Mouse (Mus musculus) embryonic facial prominence, embryonic 13.5 days (tissue): Measurements from ENCODE around the gene Vmn1r6. TPM values are rescaled to one million over a fixed set of nuclear protein-coding genes. Genes with fewer than 3 reads are reported as not detected.
"Not testable (repeated sequence)": the region's sequence is repeated elsewhere in the genome, so short reads cannot be mapped to it uniquely, and the experiment has no call there.

ENCODE experiments used
- ATAC-seq: fragments of 200-750 bp; cut with Nextera tagmentation; 2 replicates; pipeline ENCODE4 v1.8.0; 2017; ENCODE audit warnings: low read depth; ENCODE audit not compliant: insufficient number of reproducible peaks, insufficient read depth, low FRiP score, low TSS enrichment
- H3K27ac ChIP-seq: fragments of 300-500 bp; sonication (generic); 2 replicates; pipeline ENCODE4 v1.5.1; 2015; ENCODE audit warnings: moderate library complexity, mild to moderate bottlenecking, inconsistent platforms
- H3K27me3 ChIP-seq: fragments of 300-500 bp; sonication (generic); 2 replicates; pipeline ENCODE4 v1.6.1; 2015; ENCODE audit warnings: mild to moderate bottlenecking, inconsistent platforms
- H3K36me3 ChIP-seq: fragments of 300-500 bp; sonication (generic); 2 replicates; pipeline ENCODE4 v1.6.1; 2015; ENCODE audit warnings: mild to moderate bottlenecking, inconsistent platforms
- H3K4me1 ChIP-seq: fragments of 300-500 bp; sonication (generic); 2 replicates; pipeline ENCODE4 v1.6.1; 2015; ENCODE audit warnings: inconsistent platforms
- H3K4me2 ChIP-seq: fragments of 300-500 bp; sonication (generic); 2 replicates; pipeline ENCODE4 v1.6.1; 2015; ENCODE audit warnings: moderate library complexity, mild to moderate bottlenecking, inconsistent platforms
- H3K4me3 ChIP-seq: fragments of 300-500 bp; sonication (generic); 2 replicates; pipeline ENCODE4 v1.5.1; 2015; ENCODE audit warnings: mild to moderate bottlenecking, inconsistent platforms
- H3K9ac ChIP-seq: fragments of 300-500 bp; sonication (generic); 2 replicates; pipeline ENCODE4 v1.6.1; 2015; ENCODE audit warnings: mild to moderate bottlenecking, inconsistent platforms
- H3K9me3 ChIP-seq: fragments of 300-500 bp; sonication (generic); 2 replicates; pipeline ENCODE4 v1.6.1; 2016; ENCODE audit warnings: inconsistent platforms
- WGBS: fragments of 180-500 bp; shearing (Covaris S2); methylation state at CpG from one replicate; pipeline ENCODE4 v1.1.7; 2015; ENCODE audit warnings: mixed read lengths; 5-methylcytosine and 5-hydroxymethylcytosine counted together
- polyA plus RNA-seq: library from polyadenylated mRNA; unstranded; fragments of >200 nt; fragmentation: Nextera tagmentation; extraction: Ambion mirVana; gene quantifications from 2 replicates; pipeline ENCODE4 v1.2.1, GENCODE M21; 2015

Vmn1r6 gene
- not detected in 2 replicates for polyA plus RNA-seq

DNA sequence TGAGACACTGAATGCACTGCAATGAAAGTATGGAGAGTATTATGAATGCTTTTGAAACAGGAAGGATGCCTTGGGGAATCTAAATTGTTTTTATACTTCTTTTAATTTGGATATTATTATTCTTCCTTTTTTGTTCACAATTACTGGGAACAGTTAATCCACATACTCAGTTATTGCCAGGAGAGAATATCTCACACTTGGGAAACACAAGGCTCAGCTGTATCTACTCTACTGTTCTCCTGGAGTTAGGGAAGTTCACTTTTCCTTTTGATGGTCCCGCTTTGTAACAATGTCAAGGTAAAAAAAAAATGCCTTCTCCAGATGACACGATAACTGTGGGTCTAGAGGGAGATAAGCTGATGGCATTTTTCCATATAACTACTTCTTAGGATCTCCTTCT lies at the start of gene Vmn1r6:
Gene Vmn1r6 (plus strand): TSS at position 301 of the 400 bp plus-strand sequence.
- no peaks in the 10 kb centered on the region for H3K27me3 ChIP-seq
- H3K27ac ChIP-seq, result no peak within 1 kb of the TSS
- H3K4me3 ChIP-seq, result no peak within 1 kb of the TSS
- no peak within 1 kb of the TSS for H3K4me2 ChIP-seq
- 89% methylated on average over 2 of the region's 2 CpGs for WGBS
- no peaks in the 10 kb centered on the region for H3K4me1 ChIP-seq
- no peak for ATAC-seq
- H3K36me3 ChIP-seq, result no peaks in the 10 kb centered on the region
- no peaks in the 10 kb centered on the region for H3K9me3 ChIP-seq
- H3K9ac ChIP-seq, result no peak within 1 kb of the TSS

DNA sequence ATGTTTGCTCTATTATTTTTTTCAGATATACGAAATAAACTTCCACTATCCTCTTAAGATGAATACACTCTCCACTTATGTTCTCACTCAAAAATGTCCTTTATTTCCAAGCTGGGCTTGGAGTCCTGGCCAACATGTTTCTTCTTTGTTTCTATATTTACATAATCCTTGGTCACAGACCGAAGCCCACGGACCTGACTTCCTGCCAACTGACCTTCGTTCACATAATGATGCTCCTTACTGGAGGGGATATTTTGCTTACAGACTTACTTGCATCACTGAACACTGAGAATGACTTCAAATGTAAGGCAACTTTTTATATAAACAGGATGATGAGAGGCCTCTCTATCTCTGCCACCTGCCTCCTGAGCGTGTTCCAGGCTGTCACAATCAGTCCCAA lies 40.6 kb upstream of the Vmn1r6 start:
- Histone ChIP-seq H3K27ac (no peak overlapping the region), H3K36me3 (no peaks in the 10 kb centered on the region), H3K27me3 (no peaks in the 10 kb centered on the region), H3K4me1 (no peaks in the 10 kb centered on the region), H3K9me3 (no peaks in the 10 kb centered on the region), H3K4me3 (no peak overlapping the region), H3K9ac (no peak overlapping the region), H3K4me2 (no peak overlapping the region)
- no peak for ATAC-seq
- WGBS, result 80% methylated on average over 5 of the region's 5 CpGs

DNA sequence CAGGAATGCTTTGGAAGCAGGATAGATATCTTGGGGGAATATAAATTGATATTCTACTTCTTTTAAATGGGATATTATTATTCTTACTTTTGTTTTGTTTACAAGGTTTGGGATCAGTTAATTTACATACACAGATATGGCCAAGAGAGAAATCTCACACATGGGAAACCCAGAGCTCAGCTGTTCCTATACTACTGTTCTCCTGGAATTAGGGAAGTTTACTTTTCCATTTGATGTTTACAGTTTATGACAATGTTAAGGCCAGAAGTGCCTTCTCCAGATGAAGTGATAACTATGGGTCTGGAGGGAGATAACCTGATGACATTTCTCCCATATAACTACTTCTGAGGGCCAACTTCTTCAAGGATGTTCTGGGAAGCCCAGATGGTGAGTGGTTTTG lies 27.1 kb upstream of the Vmn1r6 start, which contains the start of gene Vmn1r5:
Gene Vmn1r5 (plus strand): TSS at position 301 of the 400 bp plus-strand sequence.
- Histone ChIP-seq H3K4me1 (no peaks in the 10 kb centered on the region), H3K4me3 (no peak within 1 kb of the TSS), H3K4me2 (no peak within 1 kb of the TSS), H3K27me3 (no peaks in the 10 kb centered on the region), H3K9ac (no peak within 1 kb of the TSS), H3K9me3 (no peaks in the 10 kb centered on the region), H3K36me3 (no peaks in the 10 kb centered on the region), H3K27ac (no peak within 1 kb of the TSS)
- ATAC-seq, result no peak

DNA sequence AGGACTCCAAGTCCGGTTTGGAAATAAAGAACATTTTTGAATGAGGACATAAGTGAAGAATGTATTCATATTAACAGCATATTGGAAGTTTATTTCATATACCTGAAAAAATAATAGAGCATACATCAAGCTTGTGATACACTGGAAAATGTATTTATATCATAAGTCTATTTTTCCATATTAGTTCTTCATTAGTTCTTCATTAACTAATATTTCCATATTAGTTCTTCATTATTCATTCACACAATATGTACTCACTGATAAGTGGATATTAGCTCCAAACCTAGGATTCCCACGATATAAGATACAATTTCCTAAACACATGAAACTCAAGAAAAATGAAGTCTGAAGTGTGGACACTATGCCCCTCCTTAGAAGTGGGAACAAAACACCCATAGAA lies 28.2 kb downstream of the Vmn1r6 start, which contains the start of gene Vmn1r7:
Gene Vmn1r7 (minus strand): TSS at position 101 of the 400 bp plus-strand sequence.
- H3K27ac ChIP-seq, H3K9ac ChIP-seq, H3K4me2 ChIP-seq, H3K4me3 ChIP-seq, ATAC-seq, H3K4me1 ChIP-seq, H3K36me3 ChIP-seq, H3K27me3 ChIP-seq, H3K9me3 ChIP-seq: not testable (repeated sequence)
- 89% methylated on average over 2 of the region's 2 CpGs for WGBS

DNA sequence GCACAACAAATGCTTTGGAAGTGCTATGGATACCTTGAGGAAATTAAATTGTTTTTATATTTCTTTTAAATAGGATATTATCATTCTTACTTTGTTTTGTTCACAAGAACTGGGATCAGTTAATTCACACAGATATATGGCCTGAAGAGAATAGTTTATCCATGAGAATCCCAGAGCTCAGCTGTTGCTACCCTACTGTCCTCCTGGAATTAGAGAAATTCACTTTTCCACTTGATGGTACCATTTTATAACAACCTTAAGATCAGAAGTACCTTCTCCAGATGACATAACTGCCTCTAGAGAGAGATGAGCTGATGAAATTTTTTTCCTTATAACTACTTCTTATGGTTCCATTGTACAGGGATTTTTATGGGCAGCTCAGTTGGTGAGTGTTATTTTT lies 34.9 kb downstream of the Vmn1r6 start, which contains the start of gene Vmn1r8:
Gene Vmn1r8 (plus strand): TSS at position 301 of the 400 bp plus-strand sequence.
- no peak for ATAC-seq
- Histone ChIP-seq H3K27me3 (no peaks in the 10 kb centered on the region), H3K27ac (no peak within 1 kb of the TSS), H3K4me1 (no peaks in the 10 kb centered on the region), H3K4me3 (no peak within 1 kb of the TSS), H3K36me3 (no peaks in the 10 kb centered on the region), H3K9me3 (no peaks in the 10 kb centered on the region), H3K4me2 (no peak within 1 kb of the TSS), H3K9ac (no peak within 1 kb of the TSS)

DNA sequence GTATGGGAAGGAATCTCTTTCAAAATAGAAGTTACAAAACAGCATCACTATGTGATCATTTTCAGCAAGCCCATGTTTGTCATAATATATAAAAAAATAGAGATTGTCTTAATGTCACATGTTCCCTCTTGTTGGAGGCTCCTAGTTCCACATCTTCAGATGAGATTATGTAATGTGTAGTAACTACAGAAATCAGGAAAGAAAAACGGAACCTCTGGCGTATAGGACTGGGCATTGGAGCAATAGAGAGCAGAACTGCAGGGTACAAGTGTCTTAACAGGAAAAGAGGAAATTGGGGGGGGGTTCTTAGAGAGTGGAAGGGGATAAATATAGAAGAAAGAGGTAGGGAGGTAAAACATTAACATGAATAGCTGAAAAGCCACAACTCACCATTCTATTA lies 37.6 kb downstream of the Vmn1r6 start:
- no peaks in the 10 kb centered on the region for H3K27me3 ChIP-seq
- H3K9ac ChIP-seq, result no peak overlapping the region
- H3K4me3 ChIP-seq, result no peak overlapping the region
- no peak for ATAC-seq
- H3K36me3 ChIP-seq, result no peaks in the 10 kb centered on the region
- H3K27ac ChIP-seq, result no peak overlapping the region
- 92% methylated on average over 2 of the region's 2 CpGs for WGBS
- no peak overlapping the region for H3K4me2 ChIP-seq
- no peaks in the 10 kb centered on the region for H3K4me1 ChIP-seq
- no peaks in the 10 kb centered on the region for H3K9me3 ChIP-seq

Other genes with a start within 250 kb of the Vmn1r6 start
- 30.5 and 33.7 TPM in 2 replicates for gene Kbtbd2, start 199.4 kb upstream of the Vmn1r6 start, polyA plus RNA-seq
- gene Fkbp9, start 165.2 kb upstream of the Vmn1r6 start, polyA plus RNA-seq, result 171 and 199 TPM in 2 replicates
- gene Nt5c3, start 73.3 kb upstream of the Vmn1r6 start, polyA plus RNA-seq, result 66.0 and 67.4 TPM in 2 replicates
- gene Vmn1r4, start 73.2 kb upstream of the Vmn1r6 start, polyA plus RNA-seq, result 0.22 and 0.72 TPM in 2 replicates
- gene Vmn1r5, start 27.0 kb upstream of the Vmn1r6 start, polyA plus RNA-seq, result not detected in 2 replicates
- not detected in 2 replicates for gene Vmn1r7, start 28.1 kb downstream of the Vmn1r6 start, polyA plus RNA-seq
- not detected in 2 replicates for gene Vmn1r8, start 35.0 kb downstream of the Vmn1r6 start, polyA plus RNA-seq
- not detected in 2 replicates for gene Vmn1r9, start 69.5 kb downstream of the Vmn1r6 start, polyA plus RNA-seq
- gene Vmn1r10, start 112.2 kb downstream of the Vmn1r6 start, polyA plus RNA-seq, result not detected in 2 replicates
- not detected in 2 replicates for gene Vmn1r11, start 136.2 kb downstream of the Vmn1r6 start, polyA plus RNA-seq
- not detected in 2 replicates for gene Vmn1r12, start 159.7 kb downstream of the Vmn1r6 start, polyA plus RNA-seq
- gene Vmn1r13, start 206.0 kb downstream of the Vmn1r6 start, polyA plus RNA-seq, result not detected in 2 replicates
- not detected in 2 replicates for gene Vmn1r14, start 234.4 kb downstream of the Vmn1r6 start, polyA plus RNA-seq